Mouse (Mus musculus) kidney, adult 18-20 months (tissue): Measurements from ENCODE around the gene Papola.

Source experiments
- DNase-seq: peaks from one replicate; pipeline ENCODE4 v3.0.0; 2021

Gene Papola

DNA sequence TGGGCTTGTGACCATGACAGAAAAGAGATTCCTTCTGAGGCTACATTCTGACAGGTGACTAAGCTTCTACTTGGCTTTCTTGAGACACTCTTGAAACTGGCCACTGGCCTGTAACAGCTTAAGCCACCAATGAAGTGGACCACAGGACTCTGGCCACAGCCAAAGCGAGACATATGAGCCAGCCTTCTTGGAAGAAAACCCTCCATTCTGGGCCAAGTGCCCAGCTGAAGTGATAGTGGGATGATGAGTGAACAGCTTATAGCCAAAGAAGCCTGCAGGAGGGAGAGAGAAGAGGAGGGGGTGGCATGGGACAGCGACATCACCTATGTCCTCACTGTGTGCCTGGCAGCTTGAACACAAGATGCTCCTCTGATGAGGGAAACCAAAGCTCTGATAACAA is 83.2 kb downstream of the Papola start:
- no peak for DNase-seq

DNA sequence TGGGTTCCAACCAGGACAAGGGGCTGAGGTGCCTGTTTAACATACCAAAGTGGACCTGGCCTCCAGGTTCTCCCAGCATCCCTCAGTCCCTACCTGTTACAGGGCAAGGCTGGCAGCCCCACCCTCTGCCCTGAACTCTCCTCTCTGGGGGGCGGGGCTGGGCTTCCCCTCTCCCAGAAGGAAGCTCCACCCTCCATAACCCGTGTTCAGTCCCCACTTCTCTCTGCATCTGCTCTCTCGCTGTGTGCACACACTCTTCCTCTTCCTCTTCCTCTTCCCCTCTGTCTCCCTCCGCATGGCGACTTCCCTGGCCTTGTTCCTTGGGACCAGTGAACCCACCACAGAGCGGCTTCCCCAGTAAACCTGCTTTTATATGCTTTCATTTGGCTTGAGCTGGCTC is 84.7 kb downstream of the Papola start:
- DNase-seq, result no peak

DNA sequence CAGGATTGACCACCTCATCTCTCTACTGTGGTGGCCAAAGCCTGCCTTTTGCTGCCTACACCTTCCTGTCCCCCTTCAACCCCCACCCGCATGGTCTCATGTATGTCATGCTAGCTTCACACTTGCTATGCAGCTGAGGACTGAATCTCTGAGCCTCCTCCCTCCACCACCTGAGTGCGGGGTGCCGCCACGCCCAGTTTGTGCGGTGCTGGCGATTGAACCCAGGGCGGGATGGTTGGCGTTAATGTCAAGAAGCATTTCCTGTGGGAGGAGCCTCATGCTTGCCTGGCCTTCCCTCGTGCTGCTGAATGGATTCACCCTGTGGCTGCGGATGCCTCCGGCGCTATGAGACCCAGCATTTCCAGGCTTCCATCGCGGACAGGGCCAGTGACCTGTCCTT is 85.2 kb downstream of the Papola start:
- DNase-seq, result no peak

DNA sequence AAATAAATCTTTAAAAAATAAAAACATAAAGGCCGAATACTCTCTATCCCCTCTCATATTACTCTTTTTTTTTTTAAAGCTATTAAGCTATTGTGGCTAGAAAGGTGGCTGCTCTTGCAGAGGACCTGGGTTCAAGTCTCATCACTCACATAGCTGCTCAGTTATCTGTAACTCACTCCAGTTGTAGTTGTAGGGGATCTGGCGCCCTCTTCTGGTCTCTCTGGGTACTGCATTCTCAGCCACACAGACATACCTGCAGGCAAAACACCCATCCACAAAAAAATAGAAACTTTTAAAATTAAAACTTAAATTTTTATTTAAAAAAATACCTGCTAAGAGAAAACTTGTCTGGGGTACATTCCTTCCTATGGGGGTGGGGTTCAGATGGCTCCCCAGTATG is 88.8 kb downstream of the Papola start:
- DNase-seq, result peak; percentile 34

DNA sequence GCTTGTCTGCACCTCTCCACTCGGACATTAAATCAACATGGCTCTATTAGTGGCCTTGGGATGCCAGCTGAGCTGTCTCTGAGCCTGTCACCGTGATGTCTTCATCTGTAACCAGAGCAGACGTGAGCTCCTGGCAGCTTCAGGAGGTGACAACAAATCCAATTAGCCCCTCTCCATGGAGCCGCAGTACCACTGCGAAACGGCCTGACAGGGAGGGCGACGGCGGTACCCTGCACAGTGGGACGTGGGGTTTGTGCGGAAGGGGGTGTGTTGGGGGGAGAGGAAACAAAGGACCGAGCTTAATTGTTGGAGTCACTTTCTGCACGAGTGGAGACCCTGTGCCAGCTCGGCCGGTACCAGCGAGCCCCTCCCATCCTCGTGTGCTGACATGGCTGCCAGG is 90.6 kb downstream of the Papola start:
- DNase-seq, result no peak

DNA sequence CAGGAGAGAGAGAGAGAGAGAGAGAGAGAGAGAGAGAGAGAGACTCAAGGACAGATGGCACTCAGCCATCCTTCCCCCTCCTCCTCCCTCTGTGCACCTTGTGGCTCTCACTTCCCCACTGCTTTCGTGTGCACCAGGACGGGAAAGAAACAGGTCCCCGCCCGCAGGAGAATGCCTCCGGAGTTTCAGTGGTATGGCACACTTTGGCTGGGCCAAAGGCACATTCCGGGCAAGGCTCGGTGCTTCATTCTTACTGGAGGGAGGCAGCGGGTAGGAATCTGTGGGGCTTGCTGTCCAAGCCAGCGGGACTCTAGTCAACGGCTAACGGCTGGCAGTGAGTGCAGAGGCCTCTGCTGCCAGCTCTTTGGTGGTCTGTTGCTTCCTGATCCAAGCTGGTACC is 92.0 kb downstream of the Papola start:
- DNase-seq, result peak; percentile 19

DNA sequence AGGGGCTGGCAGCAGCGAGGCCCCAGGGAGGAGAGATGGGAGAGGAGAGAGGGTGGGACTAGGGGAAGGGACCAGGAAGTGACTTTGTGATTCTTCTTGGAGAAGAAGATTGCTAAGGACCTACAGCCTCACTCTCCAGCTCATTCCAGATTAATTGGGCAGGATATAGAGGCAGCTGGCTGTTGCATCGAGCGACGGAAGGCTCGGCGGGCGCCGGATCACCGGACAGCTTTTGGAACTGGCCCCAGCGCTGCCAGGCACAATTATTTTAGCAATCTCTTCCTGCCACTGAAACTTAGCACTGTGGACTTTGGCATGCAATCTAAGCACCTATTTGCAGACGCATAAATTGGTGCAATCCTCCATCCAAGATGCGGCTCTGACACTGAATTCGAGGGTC is 92.4 kb downstream of the Papola start:
- DNase-seq, result no peak

DNA sequence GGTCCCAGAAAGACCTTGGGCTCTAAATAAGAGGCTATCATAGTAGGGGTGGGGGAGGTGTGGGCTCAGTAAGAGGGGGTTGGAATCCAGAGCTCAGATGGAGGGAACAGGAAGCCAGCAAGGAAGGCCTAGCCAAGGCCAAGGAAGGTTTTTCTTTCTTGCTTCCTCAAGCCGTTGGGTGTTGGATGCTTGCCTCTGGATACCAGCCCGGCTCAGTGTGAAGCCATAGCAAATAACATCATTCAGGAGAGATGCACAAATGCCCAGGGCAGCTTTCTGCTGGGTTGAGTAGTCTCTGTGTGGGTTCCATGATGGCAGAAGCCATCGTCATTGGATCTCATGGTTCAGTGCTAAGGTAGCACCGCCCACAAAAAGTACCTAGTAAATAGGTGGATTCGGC is 94.3 kb downstream of the Papola start:
- no peak for DNase-seq

DNA sequence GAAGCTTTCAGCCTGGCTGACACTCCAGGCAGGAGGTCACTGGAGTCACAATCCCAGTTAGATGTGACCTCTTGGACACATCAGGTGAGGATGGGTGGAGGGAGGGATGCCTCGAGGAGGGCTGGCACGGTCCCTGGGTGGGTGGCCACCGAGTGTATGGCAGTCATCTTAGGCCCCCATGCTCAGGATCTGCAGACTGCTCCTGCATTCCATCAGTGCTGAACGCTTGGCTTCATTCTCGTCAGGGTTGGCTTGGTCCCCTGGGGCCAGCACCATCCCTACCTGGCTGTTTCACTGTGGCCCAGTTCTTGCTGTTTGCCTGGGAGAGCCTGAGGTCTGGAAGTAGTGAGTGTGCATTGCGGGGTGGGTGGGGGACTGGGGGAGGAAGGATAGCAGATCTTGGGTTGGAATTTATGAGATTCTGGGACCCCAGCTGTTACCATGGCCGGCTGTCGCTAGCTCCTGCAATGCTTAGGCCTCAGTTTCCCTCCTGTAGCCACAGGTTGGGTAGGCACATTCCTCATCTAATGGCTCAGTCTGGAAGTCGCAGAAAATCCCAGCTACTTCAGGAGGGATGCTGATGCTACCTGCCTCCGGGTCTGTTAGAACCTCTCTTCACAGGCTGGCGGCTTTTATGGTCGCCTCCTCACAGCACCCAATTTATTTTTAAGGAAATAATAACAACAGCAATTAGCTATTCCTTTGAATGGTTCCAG is 99.5 kb downstream of the Papola start:
- peak; percentile 24 for DNase-seq

DNA sequence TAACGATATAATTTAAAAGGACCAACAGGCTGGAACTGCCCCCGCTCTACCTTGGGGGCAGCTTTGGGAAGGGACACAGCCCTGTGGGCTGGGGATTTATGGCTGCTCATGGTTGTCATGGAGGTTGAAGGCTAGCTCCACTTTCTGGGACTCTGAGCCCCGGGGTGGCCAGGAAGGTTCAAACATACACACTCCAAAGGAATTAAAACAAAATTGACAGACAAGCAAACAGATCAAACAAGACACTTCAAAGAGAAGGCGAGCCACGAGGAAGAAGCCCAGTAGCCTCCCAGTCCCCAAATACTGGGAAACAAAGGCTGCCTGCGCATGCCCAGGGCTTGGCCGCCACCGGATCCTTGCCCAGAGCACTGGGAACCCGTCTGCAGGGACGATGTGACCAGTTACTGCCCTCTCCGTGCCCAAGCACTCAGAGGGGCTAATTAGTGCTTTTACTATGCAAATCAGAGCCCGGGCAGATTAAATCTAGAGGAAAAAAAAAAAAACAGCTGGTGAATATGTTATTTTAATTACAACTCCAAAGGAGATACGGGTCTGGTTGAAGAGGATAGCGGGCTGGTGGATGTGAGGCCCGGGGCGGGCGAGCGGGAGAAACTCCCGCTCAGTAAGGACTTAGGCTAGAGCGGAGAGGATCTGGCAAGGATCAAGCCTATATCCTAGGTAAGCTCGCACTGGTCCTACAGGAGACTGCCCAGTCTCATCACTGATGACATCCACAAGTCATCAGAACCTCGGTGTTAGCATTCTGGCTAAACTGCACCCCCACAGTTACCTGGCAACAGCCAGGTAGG is 100.2 kb downstream of the Papola start:
- peak; percentile 30 for DNase-seq
